Mouse (Mus musculus) urinary bladder, postnatal 25 days (tissue): ENCODE data around the gene Hist1h2bn.
"Not testable (repeated sequence)": the region's sequence is repeated elsewhere in the genome, so short reads cannot be mapped to it uniquely, and the experiment has no call there.

Experiments
- DNase-seq: peaks from one replicate; pipeline ENCODE4 v3.0.0; 2022; ENCODE audit warnings: low spot score

The Hist1h2bn gene

DNA sequence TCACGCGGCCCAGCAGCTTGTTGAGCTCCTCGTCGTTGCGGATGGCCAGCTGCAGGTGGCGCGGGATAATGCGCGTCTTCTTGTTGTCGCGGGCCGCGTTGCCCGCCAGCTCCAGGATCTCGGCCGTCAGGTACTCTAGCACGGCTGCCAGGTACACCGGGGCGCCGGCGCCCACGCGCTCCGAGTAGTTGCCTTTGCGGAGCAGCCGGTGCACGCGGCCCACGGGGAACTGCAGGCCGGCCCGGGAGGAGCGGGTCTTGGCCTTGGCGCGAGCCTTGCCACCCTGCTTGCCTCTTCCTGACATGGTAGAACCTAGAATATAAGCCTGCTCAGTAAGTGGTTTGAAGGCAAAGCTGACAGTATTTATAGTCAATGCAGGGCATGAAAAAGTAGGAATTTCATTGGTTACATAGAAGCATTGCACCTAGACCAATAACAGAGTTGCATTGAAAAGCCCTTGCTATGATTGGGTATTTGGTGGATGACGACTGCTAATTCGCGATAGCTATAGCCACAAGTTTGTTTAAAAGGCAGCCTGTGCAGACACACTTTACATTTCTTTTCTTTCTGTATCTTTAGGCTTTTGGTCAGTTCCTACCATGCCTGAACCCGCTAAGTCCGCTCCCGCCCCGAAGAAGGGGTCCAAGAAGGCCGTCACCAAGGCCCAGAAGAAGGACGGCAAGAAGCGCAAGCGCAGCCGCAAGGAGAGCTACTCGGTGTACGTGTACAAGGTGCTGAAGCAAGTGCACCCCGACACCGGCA is at the start of gene Hist1h2bn, which contains the start of gene Hist1h2ak:
Gene Hist1h2bn, plus strand, starts transcription at position 600 of the 762 bp plus-strand sequence.
Gene Hist1h2ak, minus strand, starts transcription at position 304 of the 762 bp plus-strand sequence.
- DNase-seq = peak; percentile 23

DNA sequence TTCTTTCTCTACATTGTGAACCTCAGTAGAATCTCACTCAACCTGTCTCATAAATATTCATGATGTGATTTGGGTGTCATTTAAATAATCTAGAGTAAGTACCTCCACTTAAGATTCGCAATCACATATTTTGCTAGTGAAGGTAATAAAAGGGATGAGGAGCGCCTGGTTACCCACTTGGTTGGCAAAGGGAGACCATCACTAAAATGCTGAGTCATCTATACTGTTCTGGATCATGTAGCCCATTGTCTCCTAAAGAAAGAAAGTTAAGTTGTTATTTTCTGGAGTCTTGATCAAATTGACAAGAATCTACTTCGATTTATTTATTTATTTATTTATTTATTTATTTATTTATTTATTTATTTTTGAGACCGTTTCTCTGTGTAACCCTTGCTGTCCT is 47.3 kb upstream of the Hist1h2bn start:
- DNase-seq = no peak

DNA sequence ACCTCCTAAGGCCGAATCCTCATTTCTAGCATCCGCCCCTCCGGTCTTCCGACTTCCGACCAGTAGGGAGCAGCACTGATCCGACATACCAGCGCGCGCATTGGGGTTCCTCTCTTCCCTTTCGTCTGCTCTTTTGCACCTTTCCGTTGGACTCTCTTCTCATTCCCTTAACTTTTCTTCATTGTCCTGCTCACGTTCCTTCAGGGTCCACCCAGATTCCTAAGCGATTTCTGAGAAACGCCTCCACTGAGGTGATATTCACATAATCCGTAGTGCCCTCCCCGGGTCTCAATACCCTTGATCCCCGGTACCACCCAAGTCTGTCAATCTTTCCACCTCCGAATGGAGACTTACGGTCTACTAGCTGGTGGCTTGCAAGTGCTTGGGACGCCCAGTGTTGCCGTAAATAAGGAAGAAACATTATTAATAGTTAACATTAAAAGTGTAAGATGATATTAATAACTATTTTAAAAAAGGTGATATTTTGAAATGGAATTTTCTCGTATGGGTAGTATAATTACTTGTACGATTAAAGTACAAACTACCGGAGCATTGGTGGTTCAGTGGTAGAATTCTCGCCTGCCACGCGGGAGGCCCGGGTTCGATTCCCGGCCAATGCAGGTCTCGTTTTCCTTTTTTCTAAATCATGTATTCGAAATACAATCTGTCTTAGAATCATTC is 43.8 kb upstream of the Hist1h2bn start:
- peak; percentile 85 for DNase-seq

DNA sequence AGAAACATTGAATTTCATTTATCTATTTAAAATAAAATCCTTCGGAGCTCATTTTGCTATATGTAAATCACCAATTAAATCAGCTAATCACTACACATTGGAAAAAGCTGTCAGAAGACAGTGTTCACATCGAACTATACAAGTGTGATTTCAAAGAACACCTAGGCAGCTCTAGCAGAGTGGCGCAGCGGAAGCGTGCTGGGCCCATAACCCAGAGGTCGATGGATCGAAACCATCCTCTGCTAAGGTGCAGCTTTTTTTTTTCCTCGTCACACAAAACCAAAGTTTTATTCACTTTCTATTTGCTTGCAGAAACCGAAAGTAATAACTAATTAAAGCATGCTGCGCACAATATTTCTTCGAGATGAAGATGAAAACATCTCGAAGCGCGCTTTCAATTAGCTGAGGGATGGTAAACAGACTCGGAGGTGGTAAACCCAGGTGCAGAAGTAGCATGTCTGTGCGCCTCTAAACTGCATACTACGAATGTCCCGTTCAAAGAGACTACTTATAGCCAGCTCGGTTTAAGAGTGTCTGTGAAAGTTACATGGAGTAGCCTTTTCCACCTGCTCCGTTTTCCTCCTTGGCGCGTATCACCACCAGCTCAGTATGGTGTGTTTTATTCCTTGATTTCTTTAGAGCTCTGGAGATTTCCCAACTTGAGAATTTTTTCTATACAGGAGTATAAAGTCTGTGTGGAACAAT is 43.0 kb upstream of the Hist1h2bn start:
- DNase-seq = peak; percentile 75

DNA sequence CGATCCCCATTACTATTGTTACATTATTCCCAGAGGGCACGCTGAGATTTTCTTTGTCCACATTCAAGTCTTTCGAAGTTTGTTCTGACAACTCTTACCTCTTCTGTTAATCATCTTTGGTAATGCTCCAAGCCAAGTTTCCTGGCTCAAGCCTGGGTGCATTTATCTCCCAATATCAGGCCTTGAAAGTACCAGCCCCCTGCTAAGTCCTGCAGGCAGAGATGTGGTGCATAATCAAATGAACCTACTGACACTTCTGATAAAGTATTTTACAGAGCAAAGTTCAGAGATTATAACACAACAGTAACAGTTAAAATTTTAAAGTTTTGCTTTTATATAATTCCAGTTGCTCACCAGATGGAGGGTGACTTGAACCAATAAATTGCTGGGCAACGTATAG is 42.2 kb upstream of the Hist1h2bn start:
- DNase-seq = no peak

DNA sequence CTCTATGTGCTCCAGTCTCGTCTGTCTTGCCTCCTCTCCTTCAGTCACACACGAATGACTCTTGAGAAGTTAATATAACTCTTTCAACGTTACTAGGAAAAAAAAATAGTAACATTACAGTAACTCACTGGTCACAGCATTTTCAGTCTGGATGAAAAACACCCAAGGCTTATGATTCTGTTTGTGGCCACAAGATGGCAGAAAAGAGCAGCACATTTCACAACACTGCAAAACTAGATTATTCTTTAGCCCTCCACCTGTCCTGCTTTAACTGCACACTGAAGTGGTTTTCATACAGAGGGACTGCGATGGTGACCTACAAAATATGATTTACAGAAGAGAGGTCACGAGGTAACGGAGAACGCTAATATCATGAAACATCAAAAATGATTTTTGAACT is 39.2 kb upstream of the Hist1h2bn start:
- DNase-seq = peak; percentile 46

DNA sequence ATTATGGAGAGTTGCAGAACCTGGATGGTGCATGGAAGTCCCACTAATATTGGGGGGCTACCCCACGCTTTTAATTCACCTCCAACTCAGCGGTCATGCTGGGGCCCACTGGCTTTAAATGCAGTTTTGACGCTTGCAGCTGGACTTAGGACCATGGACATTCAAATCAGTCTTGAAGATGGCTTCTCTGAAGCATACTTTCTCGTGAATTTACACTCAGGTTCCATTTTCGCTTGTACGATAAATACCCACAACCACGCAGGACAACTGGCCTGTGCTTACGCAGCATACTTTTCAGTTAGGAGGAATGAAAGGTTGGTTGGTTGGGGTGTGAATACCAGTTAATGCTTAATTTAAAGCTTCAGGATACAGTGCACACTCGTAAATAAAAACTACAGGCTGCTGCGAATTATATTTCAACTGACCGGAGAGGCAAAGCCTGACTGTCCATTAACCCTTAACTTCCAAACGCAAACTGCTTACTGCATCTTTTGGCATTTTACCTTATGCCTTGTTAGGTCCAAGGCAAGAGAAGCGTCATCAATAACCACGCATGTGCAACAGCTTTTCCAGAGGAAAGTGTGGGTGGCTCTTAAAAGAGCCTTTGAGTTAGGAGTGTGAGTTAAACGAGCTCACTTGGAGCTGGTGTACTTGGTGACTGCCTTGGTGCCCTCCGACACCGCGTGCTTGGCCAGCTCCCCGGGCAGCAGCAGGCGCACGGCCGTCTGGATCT is 38.6 kb upstream of the Hist1h2bn start:
- no peak for DNase-seq

DNA sequence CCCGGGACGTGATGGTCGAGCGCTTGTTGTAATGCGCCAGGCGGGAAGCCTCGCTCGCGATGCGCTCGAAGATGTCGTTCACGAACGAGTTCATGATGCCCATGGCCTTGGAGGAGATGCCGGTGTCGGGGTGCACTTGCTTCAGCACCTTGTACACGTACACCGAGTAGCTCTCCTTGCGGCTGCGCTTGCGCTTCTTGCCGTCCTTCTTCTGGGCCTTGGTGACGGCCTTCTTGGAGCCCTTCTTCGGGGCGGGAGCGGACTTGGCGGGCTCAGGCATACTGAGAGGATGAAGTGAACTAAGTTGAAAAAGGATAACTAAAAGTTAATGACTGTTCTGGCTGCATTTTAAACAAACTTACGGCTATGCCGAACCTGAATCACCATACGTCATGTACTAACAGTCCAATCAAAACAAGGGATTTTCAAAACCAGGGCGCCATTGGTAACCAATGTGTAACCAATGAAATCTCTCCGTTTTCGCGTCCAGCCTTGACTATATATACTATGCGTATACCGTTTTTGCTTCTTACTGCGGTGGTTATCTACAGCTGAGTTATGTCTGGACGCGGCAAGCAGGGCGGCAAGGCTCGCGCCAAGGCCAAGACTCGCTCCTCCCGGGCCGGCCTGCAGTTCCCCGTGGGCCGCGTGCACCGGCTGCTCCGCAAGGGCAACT is 37.9 kb upstream of the Hist1h2bn start, which contains the start of the genes Hist1h2bl and Hist1h2ai:
Gene Hist1h2bl, minus strand, starts transcription at position 280 of the 676 bp plus-strand sequence.
Gene Hist1h2ai, plus strand, starts transcription at position 559 of the 676 bp plus-strand sequence.
- DNase-seq = peak; percentile 46

DNA sequence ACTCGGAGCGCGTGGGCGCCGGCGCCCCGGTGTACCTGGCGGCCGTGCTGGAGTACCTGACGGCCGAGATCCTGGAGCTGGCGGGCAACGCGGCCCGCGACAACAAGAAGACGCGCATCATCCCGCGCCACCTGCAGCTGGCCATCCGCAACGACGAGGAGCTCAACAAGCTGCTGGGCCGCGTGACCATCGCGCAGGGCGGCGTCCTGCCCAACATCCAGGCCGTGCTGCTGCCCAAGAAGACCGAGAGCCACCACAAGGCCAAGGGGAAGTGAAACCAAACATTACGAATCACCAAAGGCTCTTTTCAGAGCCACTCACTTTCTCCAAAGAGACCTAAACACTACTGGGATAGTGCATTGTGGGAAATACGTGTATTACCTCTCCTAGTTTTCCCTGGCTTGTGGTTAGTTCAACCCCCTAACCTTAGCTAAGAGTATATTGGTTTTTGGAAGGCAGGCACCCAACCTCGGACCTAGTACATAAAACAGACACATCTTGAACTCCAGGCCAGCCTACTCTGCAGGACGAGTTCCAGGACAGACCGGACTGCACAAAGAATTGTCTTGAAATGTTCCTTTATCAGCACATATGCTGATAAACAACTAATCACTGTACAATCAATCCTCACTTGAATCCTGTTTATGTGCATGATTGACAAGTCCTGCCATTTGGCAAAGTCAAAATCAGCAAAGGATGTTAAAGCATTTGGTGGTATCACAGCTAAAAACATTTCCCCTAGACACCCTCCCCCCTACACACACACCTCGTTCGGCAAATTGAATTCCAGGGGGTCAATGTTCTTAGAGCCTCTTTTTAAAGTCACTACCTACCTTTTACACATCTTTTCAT is 37.2 kb upstream of the Hist1h2bn start:
- not testable (repeated sequence) for DNase-seq

DNA sequence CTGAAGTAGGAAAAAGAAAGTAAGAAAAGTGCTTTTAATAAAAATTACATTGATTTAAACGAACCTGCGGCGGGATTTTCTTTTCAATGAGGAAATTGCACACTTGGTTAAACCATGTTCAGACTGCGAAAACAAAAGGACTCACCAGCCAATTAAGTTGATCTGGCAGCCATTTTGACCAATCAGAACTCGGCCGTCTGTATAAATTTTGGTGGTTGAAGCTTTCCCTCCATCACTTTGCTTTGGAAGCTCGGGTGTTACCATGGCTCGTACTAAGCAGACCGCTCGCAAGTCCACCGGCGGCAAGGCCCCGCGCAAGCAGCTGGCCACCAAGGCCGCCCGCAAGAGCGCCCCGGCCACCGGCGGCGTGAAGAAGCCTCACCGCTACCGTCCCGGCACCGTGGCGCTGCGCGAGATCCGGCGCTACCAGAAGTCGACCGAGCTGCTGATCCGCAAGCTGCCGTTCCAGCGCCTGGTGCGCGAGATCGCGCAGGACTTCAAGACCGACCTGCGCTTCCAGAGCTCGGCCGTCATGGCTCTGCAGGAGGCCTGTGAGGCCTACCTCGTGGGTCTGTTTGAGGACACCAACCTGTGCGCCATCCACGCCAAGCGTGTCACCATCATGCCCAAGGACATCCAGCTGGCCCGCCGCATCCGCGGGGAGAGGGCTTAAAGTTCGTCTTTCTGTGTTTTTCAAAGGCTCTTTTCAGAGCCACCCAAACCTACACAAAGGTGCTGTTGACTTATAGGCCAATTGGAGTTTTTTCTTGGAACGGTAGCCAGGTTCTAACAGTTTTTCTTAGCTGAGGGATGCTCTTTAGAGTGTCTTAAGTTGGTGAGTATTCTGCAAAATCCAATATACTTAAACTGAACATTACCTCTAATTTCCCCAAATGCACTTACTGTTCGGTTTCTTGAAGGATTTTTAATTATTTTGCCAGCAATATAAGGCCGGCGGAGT is 36.2 kb upstream of the Hist1h2bn start, which contains the start of gene Hist1h3h:
Gene Hist1h3h, plus strand, starts transcription at position 263 of the 961 bp plus-strand sequence.
- DNase-seq = peak; percentile 54

DNA sequence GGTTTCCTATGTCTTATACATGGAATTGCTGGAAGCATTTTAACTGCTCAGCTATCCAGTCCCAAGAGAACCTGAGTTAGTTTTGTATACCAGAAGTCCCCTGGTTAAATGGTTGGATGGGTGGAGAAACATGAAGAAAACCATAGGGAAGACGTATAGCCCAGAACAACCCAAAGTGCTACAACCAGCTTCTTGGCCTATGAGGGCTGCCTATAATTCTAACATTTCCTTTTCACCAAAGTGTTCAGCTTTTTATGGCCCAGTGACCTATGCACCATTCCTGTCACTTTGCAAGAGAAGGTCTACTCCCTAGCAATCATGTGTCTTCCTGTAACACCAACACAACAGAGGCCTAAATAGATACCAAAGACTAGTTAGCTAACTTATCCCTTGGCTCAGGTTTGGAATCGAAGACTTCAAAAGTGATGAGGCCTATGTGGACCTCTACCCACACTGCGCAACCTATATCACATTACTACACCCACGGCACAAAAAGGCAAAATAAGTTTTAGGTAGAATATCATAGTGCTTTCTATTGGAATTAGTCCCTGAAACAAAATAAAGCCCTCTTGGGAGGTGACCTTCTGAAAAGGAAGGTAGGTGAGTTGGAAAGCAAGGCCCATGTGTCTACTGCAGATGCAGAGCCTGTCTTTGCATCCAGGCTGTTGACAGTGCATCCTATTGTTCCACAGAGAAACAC is 35.4 kb upstream of the Hist1h2bn start:
- DNase-seq = no peak

DNA sequence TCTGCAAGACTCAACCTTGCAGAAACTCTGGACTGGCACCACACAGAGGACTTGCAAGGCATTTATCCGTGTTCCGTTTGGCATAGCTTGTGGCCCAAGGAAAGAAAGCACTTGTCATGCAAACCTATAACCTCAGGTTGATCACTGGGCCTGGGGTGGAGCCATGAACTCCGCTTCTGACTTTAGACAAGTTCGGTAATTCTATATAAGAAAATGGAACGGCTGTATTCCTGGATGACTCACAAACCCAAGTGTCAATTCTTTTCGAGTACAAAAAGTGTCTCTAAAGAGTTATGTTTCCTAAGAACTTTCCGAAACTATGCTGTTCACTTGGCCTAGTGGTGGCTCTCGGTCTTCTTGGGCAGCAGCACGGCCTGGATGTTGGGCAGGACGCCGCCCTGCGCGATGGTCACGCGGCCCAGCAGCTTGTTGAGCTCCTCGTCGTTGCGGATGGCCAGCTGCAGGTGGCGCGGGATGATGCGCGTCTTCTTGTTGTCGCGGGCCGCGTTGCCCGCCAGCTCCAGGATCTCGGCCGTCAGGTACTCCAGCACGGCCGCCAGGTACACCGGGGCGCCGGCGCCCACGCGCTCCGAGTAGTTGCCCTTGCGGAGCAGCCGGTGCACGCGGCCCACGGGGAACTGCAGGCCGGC is 32.7 kb upstream of the Hist1h2bn start:
- DNase-seq = not testable (repeated sequence)

DNA sequence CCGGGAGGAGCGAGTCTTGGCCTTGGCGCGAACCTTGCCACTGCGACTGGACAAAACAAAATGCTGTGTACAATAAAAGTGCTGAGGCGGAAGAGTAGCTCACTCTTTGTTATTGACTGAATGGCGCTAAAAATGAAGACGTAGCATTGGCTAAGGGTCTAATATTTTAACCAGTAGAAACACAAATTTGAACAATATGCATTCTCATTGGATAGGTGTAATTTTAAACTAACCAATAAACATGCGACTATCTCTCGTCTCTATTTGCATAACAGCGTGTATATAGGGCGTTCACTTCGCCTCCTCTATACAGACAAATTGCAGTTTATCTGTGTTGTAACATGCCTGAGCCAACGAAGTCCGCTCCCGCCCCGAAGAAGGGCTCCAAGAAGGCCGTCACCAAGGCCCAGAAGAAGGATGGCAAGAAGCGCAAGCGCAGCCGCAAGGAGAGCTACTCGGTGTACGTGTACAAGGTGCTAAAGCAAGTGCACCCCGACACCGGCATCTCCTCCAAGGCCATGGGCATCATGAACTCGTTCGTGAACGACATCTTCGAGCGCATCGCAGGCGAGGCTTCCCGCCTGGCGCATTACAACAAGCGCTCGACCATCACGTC is 32.1 kb upstream of the Hist1h2bn start, which contains the start of gene Hist1h2bm:
Gene Hist1h2bm, plus strand, starts transcription at position 288 of the 616 bp plus-strand sequence.
- not testable (repeated sequence) for DNase-seq

DNA sequence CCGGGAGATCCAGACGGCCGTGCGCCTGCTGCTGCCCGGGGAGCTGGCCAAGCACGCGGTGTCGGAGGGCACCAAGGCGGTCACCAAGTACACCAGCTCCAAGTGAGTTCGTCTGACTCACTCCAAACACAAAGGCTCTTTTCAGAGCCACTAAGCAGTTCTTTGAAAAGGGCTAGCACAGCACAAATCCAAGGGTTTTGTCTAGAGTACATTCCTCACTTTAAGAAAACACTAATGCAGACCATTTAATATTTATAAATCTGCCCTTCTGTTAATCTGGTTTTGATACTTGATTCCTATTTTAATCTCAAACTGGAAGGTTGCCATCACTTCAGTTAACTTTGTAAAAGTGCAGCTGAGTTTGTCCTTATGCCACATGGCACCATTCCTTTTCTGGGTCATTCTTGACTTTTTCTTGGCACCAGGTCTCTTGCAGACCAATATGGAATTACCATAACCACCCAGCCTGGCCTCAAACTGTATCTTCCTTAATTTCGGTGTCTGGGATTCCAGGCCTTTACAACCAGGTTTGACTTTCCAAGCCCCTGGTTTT is 31.5 kb upstream of the Hist1h2bn start:
- DNase-seq = no peak

DNA sequence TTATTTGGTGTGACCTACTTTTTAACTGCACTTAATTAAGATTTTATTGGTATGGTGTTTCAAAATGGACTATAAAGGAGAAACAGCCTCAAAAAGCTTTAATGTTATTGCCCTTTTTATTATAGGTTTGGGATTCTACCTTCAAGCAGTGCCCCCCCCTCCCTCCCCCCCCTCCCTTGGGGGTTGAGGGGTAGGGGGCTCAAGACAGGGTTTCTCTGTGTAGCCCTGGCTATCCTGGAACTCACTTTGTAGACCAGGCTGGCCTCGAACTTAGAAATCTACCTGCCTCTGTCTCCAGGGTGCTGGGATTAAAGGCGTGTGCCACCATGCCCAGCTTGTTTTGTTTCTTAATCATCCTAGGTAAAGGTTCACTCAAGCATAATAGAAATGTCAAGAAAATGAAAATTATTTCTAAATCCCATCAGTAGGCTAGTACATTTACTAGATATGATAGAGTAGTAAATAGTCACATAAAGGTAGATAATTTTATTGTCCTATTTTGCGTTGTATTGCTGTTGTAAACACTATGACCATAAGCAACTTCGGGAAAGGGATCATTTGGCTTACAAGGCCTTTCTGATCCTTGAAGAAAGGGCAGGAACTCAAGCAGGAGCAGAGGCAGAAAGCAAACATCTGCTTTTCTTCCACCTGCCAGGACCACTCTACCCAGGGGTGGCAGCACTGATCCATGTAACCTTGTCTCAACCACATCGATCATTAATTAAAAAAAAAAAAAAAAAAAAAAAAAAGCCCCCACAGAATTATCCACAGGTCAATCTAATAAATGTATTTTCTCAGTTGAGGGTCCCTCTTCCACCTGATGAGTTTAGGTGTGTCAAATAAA is 30.7 kb upstream of the Hist1h2bn start:
- no peak for DNase-seq
